Mouse (Mus musculus) midbrain, embryonic 11.5 days (tissue): ENCODE measurements around the gene Igfbp3. TPM values are rescaled to one million over a fixed set of nuclear protein-coding genes. Genes with fewer than 3 reads are reported as not detected.
A peak's percentile ranks its signal among the peaks of the same experiment; 100 is the strongest.

Experiments
- ATAC-seq: fragments of 200-750 bp; cut with Nextera tagmentation; 2 replicates; pipeline ENCODE4 v1.8.0; 2017; ENCODE audit warnings: moderate TSS enrichment, moderate library complexity; ENCODE audit not compliant: low FRiP score
- DNase-seq: peaks from one replicate; pipeline ENCODE4 v3.0.0; 2015; ENCODE audit warnings: low spot score; ENCODE audit errors: missing footprints
- H3K27ac ChIP-seq: fragments of 300-500 bp; sonication (generic); 2 replicates; pipeline ENCODE4 v1.5.1; 2014; ENCODE audit warnings: low read depth, low read length
- H3K27me3 ChIP-seq: fragments of 300-500 bp; sonication (generic); 2 replicates; pipeline ENCODE4 v1.6.1; 2014; ENCODE audit warnings: mild to moderate bottlenecking, low read length, moderate library complexity, mixed read lengths; ENCODE audit not compliant: control insufficient read depth, insufficient read depth
- H3K36me3 ChIP-seq: fragments of 300-500 bp; sonication (generic); 2 replicates; pipeline ENCODE4 v1.6.1; 2014; ENCODE audit warnings: mild to moderate bottlenecking, low read length, moderate library complexity, mixed read lengths; ENCODE audit not compliant: control insufficient read depth, insufficient read depth
- H3K4me1 ChIP-seq: fragments of 300-500 bp; sonication (generic); 2 replicates; pipeline ENCODE4 v1.6.1; 2014; ENCODE audit warnings: low read length; ENCODE audit not compliant: control insufficient read depth, insufficient read depth
- H3K4me2 ChIP-seq: fragments of 300-500 bp; sonication (generic); 2 replicates; pipeline ENCODE4 v1.6.1; 2014; ENCODE audit warnings: mild to moderate bottlenecking, moderate library complexity
- H3K4me3 ChIP-seq: fragments of 300-500 bp; sonication (generic); 2 replicates; pipeline ENCODE4 v1.5.1; 2014; ENCODE audit warnings: low read depth, low read length
- H3K9ac ChIP-seq: fragments of 300-500 bp; sonication (generic); 2 replicates; pipeline ENCODE4 v1.6.1; 2014; ENCODE audit warnings: low read length
- H3K9me3 ChIP-seq: fragments of 300-500 bp; sonication (generic); 2 replicates; pipeline ENCODE4 v1.6.1; 2016; ENCODE audit warnings: low read length; ENCODE audit not compliant: control insufficient read depth
- WGBS: fragments of 180-500 bp; shearing (Covaris S2); extraction: QIAGEN DNeasy Blood & Tissue Kit; methylation state at CpG from one replicate; pipeline ENCODE4 v1.1.7; 2014; 5-methylcytosine and 5-hydroxymethylcytosine counted together
- polyA plus RNA-seq: library from polyadenylated mRNA; unstranded; fragments of >200 nt; fragmentation: Nextera tagmentation; extraction: Ambion mirVana; gene quantifications from 2 replicates; pipeline ENCODE4 v1.2.1, GENCODE M21; 2014

The Igfbp3 gene
- polyA plus RNA-seq, 1 experiment from 2014 or later, result 6.2 TPM

DNA sequence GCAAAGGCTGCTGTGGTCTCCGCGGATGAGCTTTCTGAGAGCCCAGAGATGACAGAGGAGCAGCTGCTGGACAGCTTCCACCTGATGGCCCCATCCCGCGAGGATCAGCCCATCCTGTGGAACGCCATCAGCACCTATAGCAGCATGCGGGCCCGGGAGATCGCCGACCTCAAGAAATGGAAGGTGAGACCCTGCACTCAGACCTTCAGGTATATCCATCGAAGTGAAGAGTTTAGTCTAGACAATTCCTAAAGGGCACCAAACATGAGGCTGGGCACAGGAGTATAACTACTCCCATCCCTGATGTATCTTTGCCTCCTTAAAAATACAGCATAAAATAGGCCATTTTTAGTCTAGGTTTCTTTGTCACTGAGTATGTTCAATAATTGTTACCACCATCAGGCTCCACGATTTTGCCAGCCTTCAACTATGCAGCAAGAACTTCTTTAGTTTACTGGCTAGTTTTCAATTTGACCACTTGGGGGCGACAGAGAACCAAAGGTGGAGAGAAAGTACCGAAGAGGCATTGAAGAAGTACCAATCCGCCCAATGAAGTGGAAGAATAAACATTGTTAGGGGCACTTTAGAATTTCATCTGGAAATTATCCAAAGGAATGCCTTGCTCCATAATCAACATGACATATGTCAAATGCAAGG lies 13.9 kb downstream of the Igfbp3 start:
- H3K4me3 ChIP-seq, result no peak overlapping the region
- H3K4me1 ChIP-seq, result peaks cover 9% of the 10 kb centered on the region
- H3K9ac ChIP-seq, result no peak overlapping the region
- no peak; the same call in 1 of the 2 replicates for ATAC-seq
- no peaks in the 10 kb centered on the region for H3K9me3 ChIP-seq
- H3K36me3 ChIP-seq, result no peaks in the 10 kb centered on the region
- H3K27me3 ChIP-seq, result no peaks in the 10 kb centered on the region; the same call in 1 of the 2 replicates
- no peak overlapping the region for H3K4me2 ChIP-seq
- 57% methylated on average over 14 of the region's 14 CpGs for WGBS
- H3K27ac ChIP-seq, result no peak overlapping the region
- peak; percentile 96 for DNase-seq

DNA sequence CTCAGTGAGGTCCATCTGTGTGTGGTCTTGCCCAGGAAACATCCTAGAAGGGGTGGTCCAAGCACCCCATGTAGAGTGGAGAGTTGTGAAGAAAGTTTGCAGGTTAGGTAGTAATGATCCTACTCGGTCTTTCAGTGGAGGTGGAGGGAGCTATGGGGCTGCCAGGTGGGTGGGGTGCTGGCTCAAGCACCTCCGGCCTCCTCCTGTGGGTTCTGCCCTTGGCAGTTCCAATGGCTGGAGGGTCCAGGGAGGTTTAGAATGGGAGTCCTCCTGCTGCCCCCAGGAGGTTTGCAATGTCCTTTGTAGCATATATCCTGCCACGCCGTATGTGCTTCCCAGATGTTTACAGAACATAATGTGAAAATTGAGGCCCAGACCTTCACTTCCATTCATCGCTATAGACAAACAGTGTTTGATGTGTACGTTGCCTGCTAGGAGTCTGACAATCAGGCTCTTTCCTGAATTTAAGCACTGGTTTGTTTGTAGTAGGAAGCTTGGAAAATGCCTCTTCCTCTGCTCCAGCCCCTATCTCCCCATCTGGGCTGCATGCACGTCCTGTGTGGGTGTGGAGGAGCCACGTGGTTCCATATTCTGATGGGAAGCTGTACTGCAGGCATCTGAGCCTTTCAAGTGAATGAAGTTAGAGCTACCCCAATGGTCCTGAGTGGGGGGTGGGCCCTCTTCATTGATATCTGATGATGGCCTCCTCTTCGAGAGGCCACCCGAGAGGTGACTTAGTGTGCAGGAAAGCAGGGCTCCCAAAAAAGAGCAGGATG lies 15.1 kb downstream of the Igfbp3 start:
- DNase-seq (no peak), ATAC-seq (no peak)
- no peak overlapping the region for H3K4me2 ChIP-seq
- H3K27ac ChIP-seq, result no peak overlapping the region
- no peaks in the 10 kb centered on the region; the same call in 1 of the 2 replicates for H3K27me3 ChIP-seq
- H3K9me3 ChIP-seq, result no peaks in the 10 kb centered on the region
- no peak overlapping the region for H3K9ac ChIP-seq
- peaks cover 9% of the 10 kb centered on the region for H3K4me1 ChIP-seq
- 87% methylated on average over 10 of the region's 10 CpGs for WGBS
- H3K4me3 ChIP-seq, result no peak overlapping the region
- H3K36me3 ChIP-seq, result no peaks in the 10 kb centered on the region

GRCm38 (mm10) chr11:7198006-7198405 lies 15.7 kb downstream of the Igfbp3 start:
- no peak overlapping the region for H3K4me2 ChIP-seq
- H3K27ac ChIP-seq, result no peak overlapping the region
- 87% methylated on average over 19 of the region's 19 CpGs for WGBS
- H3K9ac ChIP-seq, result no peak overlapping the region
- peak; percentile 14; the same call in 1 of the 2 replicates for ATAC-seq
- H3K4me1 ChIP-seq, result peaks cover 9% of the 10 kb centered on the region
- H3K4me3 ChIP-seq, result no peak overlapping the region
- no peaks in the 10 kb centered on the region for H3K9me3 ChIP-seq
- no peak for DNase-seq
- H3K36me3 ChIP-seq, result no peaks in the 10 kb centered on the region
- H3K27me3 ChIP-seq, result no peaks in the 10 kb centered on the region; the same call in 1 of the 2 replicates

DNA sequence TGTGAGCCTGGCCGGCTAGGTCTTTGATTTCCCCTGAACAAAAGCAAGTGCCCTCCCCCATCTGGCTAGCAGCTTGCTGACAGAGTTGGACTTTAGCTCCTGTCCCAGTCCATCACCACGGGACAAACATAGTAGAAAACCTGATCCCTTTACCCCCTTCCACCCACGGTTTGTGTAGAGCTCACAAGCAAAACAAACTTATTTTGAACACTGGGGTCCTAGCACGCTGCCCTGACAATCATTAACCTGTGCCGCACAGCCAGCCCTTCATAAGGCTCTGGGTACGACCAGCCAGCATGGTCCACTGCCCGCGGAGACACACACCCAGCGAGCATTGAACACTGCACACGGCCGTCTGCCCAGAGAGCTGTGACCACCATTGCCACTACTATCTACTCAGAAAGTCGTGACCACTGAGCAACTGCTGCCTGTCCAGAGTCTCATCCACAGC lies 16.2 kb downstream of the Igfbp3 start, which contains the start of gene Igfbp1:
Gene Igfbp1, plus strand, starts transcription at position 292 of the 451 bp plus-strand sequence.
- no peak within 1 kb of the TSS for H3K27ac ChIP-seq
- H3K4me2 ChIP-seq, result peak within 1 kb of the TSS; percentile 6; the same call in 1 of the 2 replicates
- DNase-seq, result peak; percentile 86
- no peak within 1 kb of the TSS for H3K9ac ChIP-seq
- H3K4me3 ChIP-seq, result no peak within 1 kb of the TSS
- H3K36me3 ChIP-seq, result no peaks in the 10 kb centered on the region
- H3K4me1 ChIP-seq, result peaks cover 9% of the 10 kb centered on the region
- H3K27me3 ChIP-seq, result no peaks in the 10 kb centered on the region; the same call in 1 of the 2 replicates
- 20% methylated on average over 12 of the region's 12 CpGs for WGBS
- ATAC-seq, result peak; percentile 39
- H3K9me3 ChIP-seq, result no peaks in the 10 kb centered on the region

- ATAC-seq (no peak), DNase-seq (no peak)
- H3K36me3 ChIP-seq, result no peaks in the 10 kb centered on the region
- no peak overlapping the region for H3K4me3 ChIP-seq
- no peak overlapping the region for H3K4me2 ChIP-seq
- no peaks in the 10 kb centered on the region; the same call in 1 of the 2 replicates for H3K27me3 ChIP-seq
- WGBS, result 86% methylated on average over 4 of the region's 4 CpGs
- H3K9me3 ChIP-seq, result no peaks in the 10 kb centered on the region
- no peak overlapping the region for H3K9ac ChIP-seq
- H3K4me1 ChIP-seq, result peaks cover 9% of the 10 kb centered on the region
- no peak overlapping the region for H3K27ac ChIP-seq
Observed at GRCm38 (mm10) chr11:7195312-7195685, 18.4 kb downstream of the Igfbp3 start.

GRCm38 (mm10) chr11:7194432-7195311 lies 19.1 kb downstream of the Igfbp3 start:
- DNase-seq (no peak), ATAC-seq (no peak)
- Histone ChIP-seq H3K4me3 (no peak overlapping the region), H3K9ac (no peak overlapping the region), H3K4me1 (peaks cover 9% of the 10 kb centered on the region), H3K9me3 (no peaks in the 10 kb centered on the region), H3K27ac (no peak overlapping the region), H3K36me3 (no peaks in the 10 kb centered on the region), H3K27me3 (no peaks in the 10 kb centered on the region; the same call in 1 of the 2 replicates), H3K4me2 (no peak overlapping the region)
- WGBS, result 94% methylated on average over 10 of the region's 10 CpGs

- no peak overlapping the region for H3K27ac ChIP-seq
- ATAC-seq (no peak), DNase-seq (no peak)
- no peaks in the 10 kb centered on the region for H3K36me3 ChIP-seq
- no peak overlapping the region for H3K9ac ChIP-seq
- peaks cover 9% of the 10 kb centered on the region for H3K4me1 ChIP-seq
- no peak overlapping the region for H3K4me2 ChIP-seq
- no peaks in the 10 kb centered on the region for H3K27me3 ChIP-seq
- no peaks in the 10 kb centered on the region for H3K9me3 ChIP-seq
- H3K4me3 ChIP-seq, result no peak overlapping the region
- 82% methylated on average over 9 of the region's 9 CpGs for WGBS
Observed at GRCm38 (mm10) chr11:7193134-7193533, 20.6 kb downstream of the Igfbp3 start.

DNA sequence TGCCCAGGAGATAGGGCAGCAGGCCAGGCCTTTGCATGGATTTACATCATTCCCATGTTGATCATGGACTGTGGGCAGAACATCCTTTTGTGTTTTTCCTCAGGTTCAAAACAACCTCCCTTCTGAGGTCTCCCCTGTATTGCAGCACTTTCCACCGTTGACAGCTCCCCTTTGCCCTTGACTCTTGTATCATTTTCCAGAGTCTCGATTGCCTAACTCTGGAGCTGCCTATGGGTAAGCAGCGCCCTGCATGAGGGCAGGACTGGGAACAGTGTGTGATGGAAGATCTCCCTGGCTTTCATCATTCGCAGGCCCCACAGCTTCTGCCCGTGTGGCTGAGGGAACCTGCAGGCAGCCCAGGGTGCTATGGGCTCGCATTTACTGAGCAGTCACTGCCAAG lies 21.0 kb downstream of the Igfbp3 start:
- Histone ChIP-seq H3K9me3 (no peaks in the 10 kb centered on the region), H3K4me1 (peaks cover 7% of the 10 kb centered on the region), H3K4me2 (no peak overlapping the region), H3K27me3 (no peaks in the 10 kb centered on the region), H3K27ac (no peak overlapping the region), H3K9ac (no peak overlapping the region), H3K4me3 (no peak overlapping the region), H3K36me3 (no peaks in the 10 kb centered on the region)
- DNase-seq, result no peak
- ATAC-seq, result no peak
- 79% methylated on average over 6 of the region's 6 CpGs for WGBS
